Mouse (Mus musculus) heart, postnatal 4 days (tissue): ENCODE measurements around the gene Aqr. TPM values are rescaled to one million over a fixed set of nuclear protein-coding genes. Genes with fewer than 3 reads are reported as not detected.
"Not testable (repeated sequence)": the region's sequence is repeated elsewhere in the genome, so short reads cannot be mapped to it uniquely, and the experiment has no call there.

Experiments
- DNase-seq: peaks from one replicate; pipeline ENCODE4 v3.0.0; 2021
- total RNA-seq, 2 experiments: library from RNA; stranded (reverse); gene quantifications; 2 replicates each; pipeline ENCODE4 v1.2.3; 2021

Aqr gene
- 10 to 100 TPM; 26.0 to 26.6 TPM for total RNA-seq

DNA sequence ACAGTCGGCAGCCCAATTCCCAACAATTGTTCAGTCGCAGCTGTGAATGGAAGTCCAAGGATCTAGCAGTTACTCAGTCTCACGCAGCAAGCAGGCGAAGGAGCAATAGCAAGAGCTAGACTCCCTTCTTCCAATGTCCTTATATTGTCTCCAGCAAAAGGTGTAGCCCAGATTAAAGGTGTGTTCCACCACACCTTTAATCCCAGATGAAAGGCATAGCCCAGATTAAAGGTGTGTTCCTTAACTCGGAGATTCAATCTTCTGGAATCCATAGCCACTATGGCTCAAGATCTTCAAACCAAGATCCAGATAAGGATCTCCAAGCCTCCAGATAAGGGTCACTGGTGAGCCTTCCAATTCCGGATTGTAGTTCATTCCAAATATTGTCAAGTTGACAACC, at the start of gene Aqr:
Gene Aqr, minus strand, starts transcription at position 101 of the 400 bp plus-strand sequence.
- not testable (repeated sequence) for DNase-seq

DNA sequence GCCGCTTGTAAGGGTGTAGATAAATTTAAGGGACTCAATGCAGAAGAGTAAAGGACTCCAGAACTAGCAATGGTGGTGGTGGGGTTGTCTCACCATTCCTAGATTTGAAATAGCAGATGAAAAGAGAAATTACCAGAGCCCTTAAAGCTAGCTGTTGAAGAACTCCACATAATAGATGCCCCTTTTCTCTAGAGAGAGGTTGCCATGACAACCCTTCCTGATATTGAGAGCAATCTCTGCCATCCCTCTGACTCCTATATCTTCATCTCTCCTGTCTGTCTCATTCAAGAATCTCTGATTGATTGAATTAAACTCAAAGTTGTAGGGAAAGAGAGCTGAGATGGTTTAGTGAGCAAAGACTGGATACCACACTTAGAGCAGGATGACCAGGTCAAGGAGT, 49.7 kb upstream of the Aqr start:
- DNase-seq: no peak

DNA sequence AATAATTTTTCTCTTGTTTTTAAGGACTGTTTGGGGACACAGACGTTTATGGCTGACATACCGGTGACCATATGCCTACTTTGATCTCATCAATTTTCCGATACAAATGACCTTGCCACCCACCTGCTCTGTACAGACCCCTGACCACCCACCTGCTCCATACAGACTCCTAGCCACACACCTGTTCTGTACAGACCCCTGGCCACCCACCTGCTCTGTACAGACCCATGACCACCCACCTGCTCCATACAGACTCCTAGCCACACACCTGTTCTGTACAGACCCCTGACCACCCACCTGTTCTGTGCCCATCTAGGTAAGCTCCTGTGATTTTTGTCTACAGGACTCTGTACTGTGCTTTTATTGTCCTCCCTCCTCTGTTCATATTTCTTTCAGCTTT, 48.8 kb upstream of the Aqr start:
- no peak for DNase-seq

DNA sequence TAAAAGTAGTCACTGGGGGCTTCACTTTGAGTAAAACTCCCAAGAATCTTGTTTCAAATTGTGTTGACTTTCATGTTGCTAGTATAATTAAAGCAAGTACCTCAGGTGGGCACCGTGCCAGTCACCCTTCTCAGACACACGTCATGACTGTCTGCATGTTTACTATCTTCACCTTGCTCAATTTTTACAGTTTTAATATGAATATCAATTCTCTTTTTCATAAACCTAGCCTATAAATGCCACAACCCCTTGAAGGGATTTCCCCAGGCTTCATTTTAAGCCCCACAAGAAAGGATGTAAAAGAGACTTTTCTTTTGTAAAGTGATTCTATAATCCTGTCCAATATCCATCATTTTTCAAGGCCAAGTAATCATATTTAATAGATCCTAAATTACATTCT, 44.4 kb upstream of the Aqr start:
- no peak for DNase-seq

DNA sequence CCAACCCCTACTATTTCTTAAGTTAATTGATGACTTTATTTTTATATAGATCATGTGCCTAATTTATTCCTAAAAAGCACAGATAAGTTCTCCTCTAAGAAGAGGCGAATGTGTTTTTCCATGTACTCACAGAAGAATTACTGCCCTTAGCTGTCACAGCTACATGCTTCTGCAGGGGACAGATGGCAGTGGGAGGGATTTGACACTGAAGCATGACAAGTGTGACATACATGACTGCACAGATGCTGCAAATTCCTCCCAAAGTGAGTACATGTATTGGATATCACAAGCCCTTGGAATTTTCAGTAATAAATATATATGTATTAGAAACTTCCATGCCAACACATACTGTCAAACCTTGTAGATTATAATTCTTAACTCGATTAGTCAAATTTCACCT, 41.8 kb upstream of the Aqr start:
- DNase-seq: no peak

DNA sequence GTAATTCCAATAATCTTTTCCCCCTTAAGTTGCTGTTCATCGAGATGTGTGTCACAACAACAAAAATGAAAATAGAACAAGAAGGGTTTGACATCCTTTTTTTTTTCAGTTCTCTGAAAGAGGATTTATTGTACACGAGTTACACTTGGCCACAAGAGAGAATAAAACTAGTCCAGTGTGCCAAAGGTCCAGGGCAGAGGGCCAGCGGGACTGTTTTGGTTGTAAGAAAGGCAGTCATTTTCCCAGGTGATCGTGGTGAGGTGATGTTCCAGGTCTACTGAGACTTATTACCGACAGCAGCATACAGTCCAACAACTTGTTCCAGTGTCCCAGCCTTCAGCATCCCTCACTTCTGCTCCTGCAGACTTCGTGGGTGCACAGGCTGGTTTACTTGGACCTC, 18.2 kb upstream of the Aqr start:
- no peak for DNase-seq

DNA sequence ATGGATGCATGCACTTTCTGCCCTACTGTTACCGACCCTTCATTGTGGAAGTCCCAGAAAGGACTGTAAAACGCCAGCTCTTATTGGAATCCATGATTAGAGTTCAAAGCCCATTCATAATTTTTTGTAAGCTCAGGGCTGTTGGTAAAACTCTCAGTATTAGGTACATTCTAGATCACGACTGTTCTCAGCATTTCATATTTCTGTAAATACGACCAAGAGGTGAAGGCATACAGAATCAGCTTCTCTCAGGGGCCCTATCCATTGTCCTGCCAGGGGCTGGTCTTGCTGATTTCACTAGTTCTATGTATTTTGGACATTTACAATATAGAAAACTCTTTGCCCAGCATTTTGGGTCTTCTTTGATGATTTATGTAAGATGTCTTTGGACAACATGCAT, 14.8 kb upstream of the Aqr start:
- no peak for DNase-seq

DNA sequence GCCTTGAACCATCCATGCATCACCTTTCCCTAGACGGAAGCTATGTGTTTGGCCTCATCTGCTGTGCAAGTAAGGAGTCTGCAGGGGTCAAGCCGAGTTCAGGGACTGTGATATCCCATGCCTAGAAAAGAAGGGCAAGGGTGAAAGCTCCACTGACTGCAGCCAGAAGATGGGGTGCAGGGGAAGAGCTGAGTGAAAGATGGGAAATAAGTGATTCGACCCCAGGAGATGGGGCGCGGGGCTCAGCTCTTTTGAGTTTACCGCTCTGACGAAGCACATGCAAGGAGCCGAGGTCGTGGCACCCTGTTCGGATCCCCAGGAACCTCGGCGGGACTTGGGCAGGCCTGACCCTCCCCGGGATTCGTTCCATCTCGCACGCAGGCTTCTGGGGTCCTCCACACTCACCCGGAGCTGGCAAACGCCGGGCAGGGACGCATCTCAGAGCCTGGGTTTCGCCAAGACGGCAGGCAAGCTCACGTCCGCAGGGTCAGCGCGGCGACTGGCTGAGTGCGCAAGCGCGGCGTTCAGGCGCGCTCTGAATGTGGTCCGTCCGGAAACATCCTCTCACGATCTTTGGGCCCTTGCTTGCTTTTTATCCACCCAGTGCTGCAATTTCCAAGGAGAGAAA, 14.2 kb upstream of the Aqr start, which contains the start of gene Zfp770:
Gene Zfp770, minus strand, starts transcription at position 538 of the 628 bp plus-strand sequence.
- DNase-seq: peak; percentile 84

DNA sequence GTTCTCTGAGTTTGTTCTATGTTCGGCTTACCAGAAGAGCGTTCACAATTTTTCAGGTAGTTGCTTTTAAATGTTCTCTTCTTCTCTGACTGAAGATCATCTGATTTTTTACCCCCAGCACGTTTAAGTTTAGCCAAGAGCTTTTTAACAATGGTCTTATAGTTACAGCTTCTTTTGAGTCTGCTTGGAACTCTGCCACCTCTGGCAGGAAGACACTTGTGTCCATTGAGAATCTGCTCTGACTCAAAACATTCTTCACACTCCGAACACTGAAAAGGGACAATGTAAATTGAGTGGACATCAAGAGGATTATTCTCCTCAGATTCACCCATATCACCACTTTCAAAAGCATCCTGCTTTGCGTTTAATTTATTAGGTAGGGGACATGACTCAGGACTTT, 9.6 kb upstream of the Aqr start:
- no peak for DNase-seq

DNA sequence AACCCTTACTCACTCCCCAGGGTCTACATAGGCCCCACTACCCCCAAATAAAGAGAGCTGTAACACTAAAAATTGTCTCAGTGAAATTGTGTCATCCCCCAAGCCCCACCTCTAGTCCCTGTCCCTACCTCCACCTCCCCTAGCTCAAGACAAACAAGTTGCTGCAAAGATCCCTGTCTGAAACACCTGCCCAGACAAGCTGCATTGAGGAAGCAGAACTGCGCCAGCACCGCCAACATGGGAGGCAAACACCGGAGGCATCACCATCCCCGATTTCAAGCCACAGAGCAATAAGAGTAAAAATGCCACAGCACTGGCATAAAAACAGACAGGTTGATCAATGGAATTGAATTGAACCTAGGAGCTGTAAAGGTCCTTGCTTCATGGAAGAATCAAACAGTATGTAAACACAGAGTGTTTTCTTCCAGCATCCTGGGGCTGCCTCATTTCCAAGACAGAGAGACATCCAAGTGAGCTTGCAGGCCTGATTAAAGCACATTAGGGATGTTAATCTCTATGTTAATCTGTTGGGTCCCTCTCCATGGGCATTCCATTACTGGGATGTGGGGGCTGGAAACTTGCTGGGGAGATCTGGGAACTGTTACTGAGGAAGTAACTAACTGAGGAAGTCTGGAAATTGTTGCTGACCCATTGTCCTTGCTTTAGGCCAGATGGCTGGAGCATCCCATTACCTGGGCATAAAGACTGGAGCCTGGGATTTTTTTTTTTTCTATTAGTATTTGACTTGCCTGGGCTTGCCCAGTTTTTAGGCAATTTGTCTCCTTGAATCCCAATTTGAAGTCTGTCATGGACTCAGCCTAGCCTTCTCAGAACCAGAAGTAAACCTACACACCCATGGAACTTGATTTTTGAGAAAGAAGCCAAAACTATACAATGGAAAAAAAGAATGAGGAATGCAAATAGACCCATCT, 8.8 kb downstream of the Aqr start:
- DNase-seq: no peak

DNA sequence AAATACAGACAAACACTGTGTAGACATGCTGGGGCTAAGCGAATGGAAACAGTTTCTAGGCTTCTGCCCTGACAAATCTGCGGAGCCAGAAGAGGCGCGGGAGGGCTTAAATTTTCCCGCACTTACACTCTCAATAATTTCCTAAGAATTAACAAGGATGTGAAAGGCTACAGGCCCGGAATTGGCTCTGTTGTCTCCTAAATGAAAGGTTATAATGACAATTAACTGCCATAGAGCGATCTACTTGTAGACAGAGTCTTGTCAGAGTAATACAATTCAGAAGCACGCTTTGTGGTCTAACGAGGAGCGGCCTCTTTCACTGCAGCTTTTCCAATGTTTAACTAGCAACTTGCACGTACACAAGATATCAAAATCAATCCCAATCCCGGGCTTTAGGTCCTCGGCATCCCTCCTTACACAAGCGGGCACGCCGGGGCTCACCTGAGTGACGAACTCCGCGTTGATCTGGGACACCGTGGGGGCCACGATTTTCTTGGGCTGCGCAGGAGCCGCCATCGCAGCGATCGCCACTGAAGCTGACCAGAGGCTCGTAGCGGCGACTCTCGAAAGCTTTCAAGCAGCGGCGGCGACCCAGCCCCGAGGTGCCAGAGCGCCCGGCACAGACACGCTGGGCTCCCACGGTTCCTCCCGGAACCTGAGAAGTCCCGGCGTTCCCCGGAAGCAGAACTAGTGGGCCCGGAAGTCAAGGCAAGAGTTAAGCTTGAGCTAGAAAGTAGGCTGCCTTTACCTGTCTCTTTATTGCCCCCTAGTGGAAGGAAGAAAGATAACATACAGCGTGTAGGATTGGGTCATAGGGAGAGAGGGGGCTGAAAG, 12.0 kb downstream of the Aqr start:
- peak; percentile 81 for DNase-seq

DNA sequence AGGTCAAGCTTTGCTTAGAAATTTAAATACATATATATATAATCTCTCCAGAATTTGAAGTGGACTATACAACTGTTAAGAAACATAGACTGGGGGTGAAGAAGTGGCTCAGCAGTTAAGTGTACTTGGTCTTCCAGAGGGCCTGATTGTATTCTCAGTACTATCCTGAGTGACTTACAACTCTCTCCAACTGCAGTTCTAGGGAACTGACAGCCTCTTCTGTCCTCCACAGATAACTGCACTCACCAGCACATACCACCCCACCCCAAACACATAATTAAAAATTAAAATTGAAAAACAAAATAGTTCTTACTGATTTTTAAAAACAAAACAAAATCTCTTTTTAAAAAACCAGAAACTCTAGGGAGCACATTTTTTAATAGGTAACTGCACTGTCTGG, 13.6 kb downstream of the Aqr start:
- DNase-seq: no peak

DNA sequence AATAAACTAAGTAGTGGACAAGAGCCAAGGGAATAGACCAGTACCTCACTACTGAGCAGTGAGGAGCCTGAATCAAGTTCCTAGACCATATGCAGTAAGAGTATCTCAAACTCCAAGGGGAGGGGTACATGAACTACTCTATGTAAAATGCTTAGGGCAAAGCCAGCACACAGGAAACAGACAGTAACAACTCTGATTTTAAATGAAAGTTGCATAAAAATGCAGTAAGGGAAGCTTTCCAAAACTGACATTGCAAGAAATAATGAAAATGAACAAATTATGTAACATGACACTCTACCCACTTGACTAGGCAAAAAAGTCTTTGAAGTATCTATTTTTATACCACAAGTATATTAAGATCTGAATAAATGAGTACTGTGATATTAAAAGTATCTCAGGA, 19.0 kb downstream of the Aqr start:
- DNase-seq: no peak

DNA sequence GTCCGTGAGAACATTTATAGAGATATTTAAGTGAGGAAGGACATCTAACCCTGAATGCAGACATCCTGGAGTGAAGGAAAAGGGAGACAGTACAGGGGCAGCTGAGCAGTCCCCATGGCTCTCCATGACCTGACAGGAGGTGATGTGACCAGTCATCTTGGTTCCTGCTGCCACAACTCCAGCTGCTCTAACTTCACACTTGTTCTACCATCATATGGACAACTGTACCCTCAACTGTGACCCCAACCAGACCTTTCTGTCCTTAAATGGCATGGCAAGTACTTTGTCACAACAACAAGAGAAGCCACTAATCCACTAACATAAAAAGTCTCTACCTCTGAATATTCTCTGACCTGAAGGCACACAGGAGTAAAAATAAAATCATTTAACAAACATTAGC, 24.8 kb downstream of the Aqr start:
- no peak for DNase-seq

DNA sequence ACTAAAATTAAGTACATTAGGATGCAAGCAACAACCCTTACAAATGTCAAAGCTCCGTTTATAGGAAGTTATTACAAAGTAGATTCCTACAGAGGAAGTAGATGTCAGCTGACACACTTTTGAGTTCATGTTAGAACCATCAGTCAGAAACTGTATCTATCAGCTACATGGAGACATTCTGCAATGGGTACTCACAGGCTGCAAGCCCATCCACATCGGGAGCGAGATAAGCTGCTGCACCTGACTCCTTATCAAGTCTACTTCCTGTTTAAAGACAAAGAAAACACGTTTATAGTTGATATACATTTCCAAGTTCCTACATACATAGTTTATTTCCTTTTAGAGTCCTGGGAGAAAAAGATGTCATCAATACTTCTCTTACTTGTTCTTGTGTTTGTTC, 29.5 kb downstream of the Aqr start:
- DNase-seq: no peak

DNA sequence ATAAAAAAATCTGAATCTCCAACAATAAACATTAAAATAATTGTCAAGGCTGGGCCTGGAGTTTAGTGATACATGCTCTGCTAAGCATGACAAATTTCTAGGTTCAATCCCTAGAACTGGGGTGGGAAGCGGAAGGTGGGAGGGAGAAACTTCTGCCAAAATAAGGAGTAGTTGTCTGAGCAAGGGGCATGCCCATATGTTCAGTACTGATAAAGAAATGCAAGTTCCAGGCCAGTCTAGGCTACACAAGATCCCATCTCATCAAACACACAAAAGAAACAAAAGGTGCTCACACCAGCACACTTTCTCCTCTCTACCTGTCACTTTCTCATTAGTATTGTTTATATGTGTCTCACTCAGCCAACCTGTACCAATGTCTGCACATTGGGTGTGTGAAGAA, 30.2 kb downstream of the Aqr start:
- no peak for DNase-seq

DNA sequence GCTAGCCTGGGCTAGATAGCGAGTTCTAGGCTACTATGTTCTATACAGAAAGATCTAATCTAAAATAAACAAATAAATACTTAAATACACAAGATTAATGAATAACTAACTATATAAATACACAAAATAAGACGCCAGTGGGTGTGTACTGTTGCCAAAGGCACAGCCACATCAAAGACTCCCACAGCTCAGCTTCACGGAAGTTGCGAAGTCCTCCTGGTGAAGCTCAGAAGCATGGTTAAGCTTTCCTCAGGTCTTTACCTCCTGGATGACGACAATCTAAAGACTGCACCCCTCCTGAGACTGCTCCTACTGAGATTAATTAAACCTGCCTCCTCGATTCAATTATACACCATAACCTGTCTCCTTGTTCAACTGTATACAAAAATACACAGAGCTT, 33.6 kb downstream of the Aqr start:
- DNase-seq: no peak

DNA sequence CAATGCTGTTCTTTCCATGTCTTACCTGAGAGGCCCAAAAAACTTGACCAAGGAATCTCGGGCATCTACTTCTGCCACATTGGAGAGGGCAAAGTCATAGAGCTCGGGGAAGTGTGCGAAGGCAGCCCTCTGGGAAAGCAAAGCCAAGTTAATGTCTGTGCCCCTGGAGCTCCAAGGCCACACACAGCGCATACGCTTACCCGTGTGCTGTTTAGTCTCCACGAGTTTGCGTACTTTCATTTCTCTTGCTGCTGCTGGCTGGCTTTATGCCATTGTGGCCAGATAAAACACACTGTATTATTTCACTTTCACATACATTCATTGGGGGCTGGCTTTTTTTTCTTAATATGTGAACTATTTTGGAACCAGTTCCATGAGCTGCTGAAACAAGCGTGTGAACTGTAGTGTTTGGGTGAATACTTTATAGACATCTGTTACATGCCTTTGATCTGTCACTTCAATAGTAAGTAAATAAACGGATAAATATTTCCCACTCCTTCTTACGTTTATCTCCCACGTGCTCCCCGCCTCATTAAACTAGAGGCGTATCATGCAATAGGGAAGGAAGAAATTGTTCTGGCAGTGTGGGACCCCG, 39.9 kb downstream of the Aqr start:
- DNase-seq: no peak

DNA sequence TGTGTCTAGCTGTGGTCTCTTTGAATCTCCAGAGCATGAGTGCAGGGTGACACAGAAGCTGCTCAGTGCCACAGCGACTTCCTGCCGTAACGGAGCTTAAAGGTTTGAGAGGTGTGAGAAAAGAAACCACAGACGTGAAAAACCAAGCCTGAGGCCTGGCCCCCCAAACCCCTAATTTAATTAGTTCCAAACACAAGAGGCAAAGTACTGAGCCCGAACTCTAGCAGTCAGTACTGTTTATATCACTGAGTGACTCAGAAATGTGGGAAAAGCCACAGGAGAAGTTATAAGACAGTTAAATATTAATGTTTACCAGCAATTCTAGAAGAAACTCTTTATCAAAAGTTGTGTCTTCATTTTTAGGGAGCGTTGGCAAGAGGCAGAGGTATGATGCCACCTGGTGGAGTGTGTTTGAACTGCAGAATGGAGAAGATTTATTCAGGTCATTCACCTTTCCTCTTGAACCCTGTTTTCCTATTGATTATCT, 41.5 kb downstream of the Aqr start:
- DNase-seq: peak; percentile 72

DNA sequence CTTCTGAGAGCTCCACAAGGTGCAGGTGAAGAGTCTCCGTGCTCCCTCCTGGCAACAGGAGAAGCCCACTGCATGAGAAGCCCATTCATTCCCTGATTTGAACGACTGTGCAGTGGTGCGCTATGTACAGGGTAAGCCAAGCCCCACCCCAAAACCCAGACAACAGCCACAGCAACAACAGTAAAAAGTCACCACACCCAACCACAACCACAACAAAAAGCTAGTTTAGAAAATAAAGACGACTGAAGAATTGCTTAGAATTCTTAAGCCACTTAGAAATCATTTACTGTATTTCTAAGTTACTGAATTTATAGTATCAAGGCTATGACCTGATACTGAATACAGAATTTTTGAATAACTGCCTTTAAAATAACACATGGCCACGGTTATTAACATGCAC, 41.9 kb downstream of the Aqr start:
- no peak for DNase-seq

DNA sequence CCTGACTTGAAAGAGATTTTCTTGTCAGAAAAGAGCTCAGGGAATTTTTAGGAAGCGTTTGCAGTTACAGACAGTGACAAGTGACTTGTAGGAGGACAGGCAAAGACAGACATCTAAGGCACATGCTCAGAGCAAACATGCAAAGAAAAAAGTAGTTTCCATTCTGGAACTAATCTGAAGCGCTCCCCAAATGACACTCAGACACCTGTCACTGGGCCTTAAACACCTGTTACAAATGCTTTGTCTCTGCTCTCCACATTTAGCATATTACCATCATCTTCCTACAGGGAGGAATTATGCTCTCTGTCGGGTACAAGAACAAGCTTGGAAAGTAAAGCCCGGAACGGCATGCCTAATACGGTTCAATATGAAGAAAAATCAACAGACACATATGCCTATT, 43.0 kb downstream of the Aqr start:
- DNase-seq: no peak

DNA sequence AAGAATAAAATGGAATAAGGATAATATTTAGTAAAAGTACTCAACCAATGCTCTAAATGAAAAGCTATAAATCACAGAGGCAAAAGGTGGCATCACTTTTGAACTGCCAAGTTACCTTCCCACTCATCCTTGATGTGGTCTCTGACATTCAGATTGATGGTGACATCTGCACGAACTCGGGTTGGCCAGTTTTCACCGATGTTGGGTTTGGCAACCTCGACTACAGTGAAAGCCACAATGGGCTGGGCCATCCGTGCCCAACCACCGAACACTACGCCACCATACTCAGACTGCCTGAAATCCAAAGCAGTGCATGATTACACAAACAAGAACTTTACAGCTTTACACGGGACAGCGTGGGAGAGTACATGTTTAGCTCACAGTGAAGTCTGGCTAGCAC, 50.1 kb downstream of the Aqr start:
- no peak for DNase-seq

DNA sequence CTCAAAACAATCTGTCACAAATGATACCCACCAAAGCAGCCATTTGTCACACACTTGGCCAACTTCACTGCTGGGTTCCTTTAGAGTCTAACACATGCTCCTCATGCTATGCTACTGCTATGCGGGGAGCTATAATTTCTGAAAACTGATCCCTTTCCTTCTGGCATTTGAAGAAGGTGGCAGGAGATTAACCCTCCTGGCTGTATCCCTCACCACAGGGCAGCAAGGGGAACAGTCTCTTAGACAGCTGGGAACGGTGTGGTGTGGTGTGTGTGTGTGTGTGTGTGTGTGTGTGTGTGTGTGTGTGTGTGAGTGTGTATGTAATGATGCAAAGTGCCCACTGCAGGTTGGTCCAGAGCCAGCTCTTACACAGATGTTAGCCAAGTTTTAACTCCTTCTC, 51.0 kb downstream of the Aqr start:
- no peak for DNase-seq
